Mouse (Mus musculus) embryo, embryonic 11.5 days (tissue): ENCODE measurements at regions not wholly inside any gene's neighbourhood (a gene's known extent, or its start where the extent isn't known, plus 50 kb on each side); places are given as distances from the start of the nearest gene placed in this dataset.
"Not testable (repeated sequence)": the region's sequence is repeated elsewhere in the genome, so short reads cannot be mapped to it uniquely, and the experiment has no call there.

Experiments used
- DNase-seq: peaks from one replicate; pipeline ENCODE4 v3.0.0-alpha.2; 2012; ENCODE audit warnings: low read depth, low spot score

- no peak for DNase-seq
These were observed 53.3 kb upstream of the Creb5 start for GRCm38 (mm10) chr6:53233777-53234176.

- no peak for DNase-seq
These were observed 54.5 kb upstream of the Creb5 start for GRCm38 (mm10) chr6:53232616-53233015.

DNA sequence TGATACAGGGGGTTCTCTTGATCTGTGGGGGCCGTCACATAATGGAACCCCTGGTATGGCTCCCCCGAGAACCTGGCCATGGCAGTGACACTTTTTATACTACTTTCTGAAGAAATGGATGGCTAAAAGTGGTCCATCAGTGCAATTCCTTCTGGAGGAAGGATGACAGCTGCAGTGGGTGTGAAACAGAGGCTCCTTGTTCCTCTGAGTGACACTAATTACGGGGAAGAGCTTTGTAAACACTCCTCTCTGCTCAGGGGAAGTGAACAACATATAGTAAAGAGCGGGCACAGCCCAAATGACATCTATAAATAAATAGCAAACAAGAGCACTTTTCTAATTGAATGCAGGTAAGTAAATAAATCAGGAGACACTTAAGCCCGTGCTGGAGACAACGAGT is 57.7 kb upstream of the Creb5 start:
- no peak for DNase-seq

GRCm38 (mm10) chr6:53222104-53222503 is 65.0 kb upstream of the Creb5 start:
- no peak for DNase-seq

- DNase-seq: no peak
These were observed 65.4 kb upstream of the Creb5 start for GRCm38 (mm10) chr6:53221668-53222005.

- DNase-seq: no peak
These were observed 66.0 kb upstream of the Creb5 start for GRCm38 (mm10) chr6:53220784-53221667.

DNA sequence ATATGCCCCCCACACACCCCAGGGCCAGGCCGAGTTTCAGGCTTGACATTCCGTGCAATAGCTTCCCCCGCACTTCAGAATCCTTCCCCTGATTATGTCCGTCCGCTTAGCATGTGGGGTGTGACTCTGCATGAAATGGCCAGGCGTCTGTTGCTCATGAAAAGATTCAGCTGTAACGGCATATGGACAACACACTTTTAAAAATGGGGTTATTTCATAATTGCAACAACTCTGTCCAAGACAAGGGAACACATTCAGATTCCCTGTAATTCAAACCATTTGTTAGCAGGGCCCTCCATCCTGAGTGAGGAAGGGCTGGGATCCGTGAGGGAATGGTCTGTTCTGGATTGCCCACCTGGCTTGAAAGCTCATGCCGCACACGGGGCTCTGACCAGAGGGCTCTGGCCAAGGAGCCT is 68.2 kb upstream of the Creb5 start:
- no peak for DNase-seq

- peak; percentile 46 for DNase-seq
These were observed 69.6 kb upstream of the Creb5 start for GRCm38 (mm10) chr6:53217234-53218015.

DNA sequence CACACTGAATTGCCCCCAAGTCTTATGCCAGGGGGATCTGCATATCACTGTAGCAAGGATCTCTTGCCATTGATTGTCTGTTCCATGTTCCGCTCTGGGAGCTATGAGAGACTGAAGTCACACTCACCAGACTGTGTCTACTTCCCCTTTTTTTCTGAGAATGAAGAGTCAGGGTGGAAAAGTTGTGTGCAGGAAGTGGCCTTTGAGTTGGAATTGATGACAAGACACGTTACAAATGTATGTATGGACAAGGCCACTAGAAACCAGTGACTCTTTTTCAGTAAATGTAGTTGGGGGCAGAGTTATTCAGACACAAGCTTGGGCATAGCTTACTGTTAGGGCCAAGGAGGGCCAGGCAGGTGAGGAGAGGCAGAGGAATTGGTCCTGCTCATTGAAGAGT is 70.4 kb upstream of the Creb5 start:
- no peak for DNase-seq

DNA sequence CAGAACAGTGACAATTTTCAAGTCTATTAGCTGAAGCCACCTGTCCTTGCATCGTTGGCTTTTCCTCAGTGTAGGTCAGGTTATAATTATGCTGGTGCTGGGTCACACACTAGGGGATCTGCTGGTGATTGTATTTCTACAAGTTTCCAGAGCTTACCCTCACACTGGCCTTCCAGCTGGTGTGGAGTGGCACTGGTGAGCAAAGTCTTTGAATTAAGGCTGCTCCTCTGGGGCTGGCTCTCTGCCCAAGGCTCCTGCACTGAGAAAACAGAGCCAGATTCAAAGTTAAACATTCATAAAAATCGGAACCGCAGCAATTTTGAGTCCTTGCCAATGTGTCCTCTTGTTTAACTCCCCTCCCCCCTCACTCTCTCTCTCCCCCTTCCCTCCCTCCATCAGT is 75.7 kb upstream of the Creb5 start:
- no peak for DNase-seq

DNA sequence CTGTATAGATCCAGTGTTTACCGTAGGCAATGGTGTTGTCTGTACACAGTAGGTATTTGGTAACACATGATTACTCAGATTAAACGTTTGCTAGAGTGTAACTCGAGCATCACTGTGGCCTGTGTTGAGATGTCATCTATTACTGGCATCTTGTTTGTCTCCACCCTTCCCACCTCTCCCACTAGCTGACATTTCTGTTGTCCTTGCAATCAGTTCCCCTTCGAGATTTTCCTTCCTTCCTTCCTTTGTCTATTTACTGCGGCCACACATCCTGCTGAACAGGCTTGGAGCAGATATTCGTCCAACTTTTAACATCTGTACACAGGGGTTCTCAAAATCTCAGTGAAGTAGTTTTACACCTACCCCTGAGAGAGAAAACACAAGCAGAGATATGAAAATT is 77.7 kb upstream of the Creb5 start:
- no peak for DNase-seq

DNA sequence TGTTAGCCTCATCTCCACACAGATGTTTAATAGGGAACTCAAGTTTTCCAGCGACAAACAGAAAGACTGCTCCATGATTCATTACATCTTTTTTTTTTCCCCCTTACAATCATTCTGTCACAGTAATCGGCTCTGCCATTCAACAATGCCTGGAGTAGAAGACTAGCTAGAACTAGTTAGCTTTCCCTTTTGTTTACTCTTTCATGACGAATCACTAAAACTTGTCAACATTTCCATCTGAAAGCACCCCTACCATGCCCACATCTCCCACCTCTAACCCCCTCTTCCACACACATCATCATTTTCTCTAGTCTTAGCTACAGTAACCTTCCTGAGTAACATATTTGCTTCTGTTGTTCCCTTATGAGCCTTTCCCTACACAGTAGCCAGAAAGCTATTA is 78.6 kb upstream of the Creb5 start:
- DNase-seq: no peak

DNA sequence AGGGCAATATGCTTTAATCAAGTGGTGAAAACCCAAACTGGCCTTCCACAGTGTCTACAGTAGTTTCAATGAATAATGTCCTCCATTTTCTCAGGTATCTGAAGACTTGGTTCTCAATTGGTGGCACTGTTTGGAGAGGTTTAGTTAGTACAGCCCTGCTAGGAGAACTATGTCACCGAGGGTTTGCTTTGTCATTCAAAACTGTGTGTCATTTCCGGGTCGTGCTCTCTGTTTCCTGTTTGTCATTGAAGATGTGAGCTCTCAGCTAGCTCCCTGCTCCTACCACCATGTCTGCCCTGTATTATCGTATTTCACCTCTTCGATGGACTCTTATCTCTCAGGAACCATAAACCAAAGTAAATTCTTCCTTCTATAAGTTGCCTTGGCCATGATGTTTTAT is 79.3 kb upstream of the Creb5 start:
- DNase-seq: no peak

GRCm38 (mm10) chr6:53207361-53207760 is 79.7 kb upstream of the Creb5 start:
- no peak for DNase-seq

- DNase-seq: peak; percentile 23
These were observed 85.7 kb upstream of the Creb5 start for GRCm38 (mm10) chr6:53201281-53201956.

DNA sequence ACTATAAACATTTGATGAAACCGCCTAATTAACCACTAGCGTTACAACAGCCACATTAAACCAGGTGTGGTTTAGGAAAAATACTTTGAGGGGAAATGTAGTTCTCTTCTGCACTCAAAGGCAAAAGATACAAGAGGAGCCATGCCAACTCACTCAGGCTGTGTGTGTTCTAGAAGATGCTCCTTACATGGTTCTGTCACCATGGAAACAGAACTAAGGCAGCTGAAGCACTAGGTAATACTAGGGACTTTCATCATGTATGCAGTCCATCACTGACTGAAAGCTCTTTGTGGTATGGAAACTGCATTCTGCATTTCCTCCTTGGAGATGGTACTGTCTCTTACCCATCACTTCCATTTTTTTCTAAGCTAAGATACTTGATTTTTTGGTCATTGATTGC is 87.6 kb upstream of the Creb5 start:
- DNase-seq: no peak

DNA sequence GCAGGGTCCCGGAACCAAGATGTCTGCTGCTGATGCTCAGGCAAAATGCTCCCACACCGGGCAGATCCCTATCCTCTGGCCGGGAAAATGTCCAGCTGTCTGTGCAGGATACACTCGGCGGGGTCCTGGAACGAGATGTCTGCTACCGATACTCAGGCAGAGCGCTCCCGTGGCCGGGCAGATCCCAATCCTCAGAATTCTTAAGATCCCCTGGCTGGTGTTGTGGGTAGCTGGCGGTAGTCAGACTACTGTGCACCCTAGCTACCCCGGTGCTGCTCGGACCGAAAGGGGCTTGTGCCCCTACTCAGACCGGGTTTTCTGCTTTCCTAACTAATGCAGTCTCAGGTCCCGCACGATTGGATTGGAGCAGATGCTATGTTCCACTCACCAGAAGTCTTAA is 104.9 kb upstream of the Creb5 start:
- not testable (repeated sequence) for DNase-seq

- no peak for DNase-seq
These were observed 96.0 kb upstream of the Jazf1 start for GRCm38 (mm10) chr6:53164423-53164841.

- DNase-seq: no peak
These were observed 94.7 kb upstream of the Jazf1 start for GRCm38 (mm10) chr6:53163091-53163490.

DNA sequence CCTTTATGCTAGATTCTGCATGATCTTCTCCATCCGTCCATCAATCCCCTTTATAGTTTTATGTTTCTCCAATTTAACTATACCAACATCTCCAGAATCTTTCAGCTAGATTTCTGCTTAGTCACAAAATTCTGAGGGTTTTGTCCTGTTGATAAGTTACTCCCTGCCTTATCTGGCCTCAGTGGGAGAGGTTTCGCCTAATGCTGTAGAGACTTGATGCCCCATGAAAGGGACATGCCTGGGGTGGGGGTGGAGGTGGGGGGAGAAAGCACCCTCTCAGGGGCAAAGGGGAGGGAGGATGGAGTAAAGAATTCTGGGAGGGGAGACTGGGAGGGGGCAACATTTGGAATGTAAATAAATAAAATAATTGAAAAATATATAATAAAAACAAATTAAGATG is 93.2 kb upstream of the Jazf1 start:
- no peak for DNase-seq

DNA sequence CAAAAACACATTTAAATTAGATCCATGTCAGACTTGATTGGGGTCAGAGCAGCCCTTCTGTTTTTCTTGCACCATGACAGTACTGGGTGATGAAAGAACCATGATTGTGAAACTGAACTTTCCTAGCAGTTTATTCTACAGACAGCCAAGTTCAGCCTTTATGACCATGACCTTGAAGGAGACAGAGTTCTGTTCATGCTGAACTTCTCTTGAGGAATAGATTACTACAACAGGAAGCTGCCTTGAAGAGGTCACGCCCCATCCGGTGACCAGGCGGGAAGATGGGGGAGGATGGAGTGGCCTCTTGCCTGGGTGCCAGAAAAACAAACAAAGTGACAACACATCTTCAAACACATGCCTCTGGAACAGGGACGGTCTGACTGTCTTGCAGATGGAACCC is 86.2 kb upstream of the Jazf1 start:
- DNase-seq: no peak

- DNase-seq: no peak
These were observed 79.0 kb upstream of the Jazf1 start for GRCm38 (mm10) chr6:53147478-53147877.
